Mouse (Mus musculus): ENCODE measurements around the gene Gm10203. TPM values are rescaled to one million over a fixed set of nuclear protein-coding genes. Genes with fewer than 3 reads are reported as not detected.

Gm10203 gene
- polyA plus RNA-seq, 1 experiment from 2014 or later, result not detected

- ATAC-seq (replicated peaks; ENCODE audit: insufficient number of reproducible peaks, low FRiP score, low TSS enrichment, low read depth), result no peak
- no peak overlapping the region for H3K4me2 ChIP-seq (ENCODE audit: low read depth, low read length)
- no peak overlapping the region for H3K9ac ChIP-seq (replicated peaks; ENCODE audit: low read length)
- H3K9me3 ChIP-seq (replicated peaks; ENCODE audit: control insufficient read depth, low read length), result no peaks in the 10 kb centered on the region
- no peaks in the 10 kb centered on the region for H3K4me1 ChIP-seq (ENCODE audit: control insufficient read depth, insufficient read depth, low read length)
- DNase-seq (ENCODE audit: low spot score), result no peak
- WGBS, result 66% methylated on average over 4 of the region's 4 CpGs
- H3K4me3 ChIP-seq (ENCODE audit: low read depth, low read length), result no peak overlapping the region
- peaks cover 9% of the 10 kb centered on the region for H3K36me3 ChIP-seq (replicated peaks; ENCODE audit: control insufficient read depth, insufficient read depth, low read depth, low read length)
- no peaks in the 10 kb centered on the region for H3K27me3 ChIP-seq (ENCODE audit: control insufficient read depth, insufficient read depth, low read length)
- H3K27ac ChIP-seq (replicated peaks; ENCODE audit: low read depth, low read length), result no peak overlapping the region
These were observed 44.1 kb downstream of the Gm10203 start for GRCm38 (mm10) chr6:149173831-149174625.

- no peak for ATAC-seq (replicated peaks; ENCODE audit: insufficient number of reproducible peaks, low FRiP score, low TSS enrichment, low read depth)
- H3K4me1 ChIP-seq (ENCODE audit: control insufficient read depth, insufficient read depth, low read length), result no peaks in the 10 kb centered on the region
- no peak overlapping the region for H3K4me2 ChIP-seq (ENCODE audit: low read depth, low read length)
- no peaks in the 10 kb centered on the region for H3K27me3 ChIP-seq (ENCODE audit: control insufficient read depth, insufficient read depth, low read length)
- H3K9me3 ChIP-seq (replicated peaks; ENCODE audit: control insufficient read depth, low read length), result no peaks in the 10 kb centered on the region
- H3K27ac ChIP-seq (replicated peaks; ENCODE audit: low read depth, low read length), result no peak overlapping the region
- peaks cover 15% of the 10 kb centered on the region for H3K36me3 ChIP-seq (replicated peaks; ENCODE audit: control insufficient read depth, insufficient read depth, low read depth, low read length)
- no peak overlapping the region for H3K4me3 ChIP-seq (ENCODE audit: low read depth, low read length)
- WGBS, result 94% methylated on average over 3 of the region's 3 CpGs
- H3K9ac ChIP-seq (replicated peaks; ENCODE audit: low read length), result no peak overlapping the region
- DNase-seq (ENCODE audit: low spot score), result no peak
These were observed 45.1 kb downstream of the Gm10203 start for GRCm38 (mm10) chr6:149174932-149175570.

DNA sequence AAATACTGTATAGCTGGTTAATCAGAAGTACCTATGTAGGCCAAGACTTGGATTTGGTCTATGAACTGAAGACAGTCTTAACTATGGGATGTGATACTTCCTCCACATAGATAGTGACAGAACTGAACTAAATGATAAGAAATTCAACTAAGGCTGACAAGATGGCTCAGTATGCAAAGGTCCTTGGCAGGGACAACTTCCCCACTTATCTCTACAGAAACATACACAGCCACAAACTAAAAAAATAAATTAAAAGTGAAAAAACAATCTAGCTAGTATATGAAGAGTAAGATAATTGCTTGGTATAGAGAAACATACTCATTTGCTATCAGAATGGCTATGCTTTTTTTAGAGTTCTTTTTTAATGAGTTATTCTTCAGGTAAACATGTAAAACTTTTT, 49.1 kb downstream of the Gm10203 start:
- H3K4me3 ChIP-seq (ENCODE audit: low read depth, low read length), result no peak overlapping the region
- no peaks in the 10 kb centered on the region for H3K9me3 ChIP-seq (replicated peaks; ENCODE audit: control insufficient read depth, low read length)
- peaks cover 20% of the 10 kb centered on the region for H3K36me3 ChIP-seq (replicated peaks; ENCODE audit: control insufficient read depth, insufficient read depth, low read depth, low read length)
- ATAC-seq (replicated peaks; ENCODE audit: insufficient number of reproducible peaks, low FRiP score, low TSS enrichment, low read depth) (no peak), DNase-seq (ENCODE audit: low spot score) (no peak)
- no peak overlapping the region for H3K9ac ChIP-seq (replicated peaks; ENCODE audit: low read length)
- no peak overlapping the region for H3K4me2 ChIP-seq (ENCODE audit: low read depth, low read length)
- no peaks in the 10 kb centered on the region for H3K27me3 ChIP-seq (ENCODE audit: control insufficient read depth, insufficient read depth, low read length)
- no peaks in the 10 kb centered on the region for H3K4me1 ChIP-seq (ENCODE audit: control insufficient read depth, insufficient read depth, low read length)
- H3K27ac ChIP-seq (replicated peaks; ENCODE audit: low read depth, low read length), result no peak overlapping the region

Other genes with a start within 250 kb of the Gm10203 start
- 12.8 and 13.9 TPM in 2 replicates for gene Caprin2, start 233.9 kb upstream of the Gm10203 start, polyA plus RNA-seq (2014; fragmentation: Nextera tagmentation; extraction: Ambion mirVana)
- gene Sinhcaf, start 183.7 kb upstream of the Gm10203 start, polyA plus RNA-seq (2014; fragmentation: Nextera tagmentation; extraction: Ambion mirVana), result 254 and 263 TPM in 2 replicates
- 7.6 and 9.8 TPM in 2 replicates for gene Dennd5b, start 28.5 kb upstream of the Gm10203 start, polyA plus RNA-seq (2014; fragmentation: Nextera tagmentation; extraction: Ambion mirVana)
- gene Etfbkmt, start 9.7 kb downstream of the Gm10203 start, polyA plus RNA-seq (2014; fragmentation: Nextera tagmentation; extraction: Ambion mirVana), result 11.4 and 12.2 TPM in 2 replicates
- 42.0 and 50.4 TPM in 2 replicates for gene Amn1, start 58.5 kb downstream of the Gm10203 start, polyA plus RNA-seq (2014; fragmentation: Nextera tagmentation; extraction: Ambion mirVana)
- gene Resf1, start 179.2 kb downstream of the Gm10203 start, polyA plus RNA-seq (2014; fragmentation: Nextera tagmentation; extraction: Ambion mirVana), result 48.6 and 51.0 TPM in 2 replicates

Data from embryonic facial prominence, embryonic 11.5 days (tissue).